Comparison of ENCODE assay signal across 1 mouse cellular context in genomic region chr5:24039423-24039822, GRCm38 (mm10).
TF ChIP-seq lines count a peak whose summit lies in the region.

No protein-coding gene starts in this region.

TF ChIP-seq in CH12.LX, 34 proteins besides CTCF, POLR2A, EP300 and RAD21 (continued from another document):
- no peak for TF ChIP-seq POLR2AphosphoS2 (IDR thresholded peaks at IDR 0.05; ENCODE audit: low read depth, low read length)
- no peak for TF ChIP-seq MYC (IDR thresholded peaks at IDR 0.05; ENCODE audit: low read depth, low read length)
- no peak for TF ChIP-seq GABPA (IDR thresholded peaks at IDR 0.05; ENCODE audit: insufficient replicate concordance, low read depth, low read length)
TF ChIP-seq in CH12.LX: peak in this region for 15.
